Mouse (Mus musculus) regulatory T cell (primary cell): ENCODE data around the gene Dcx.

Source experiments
- in situ Hi-C: fragments of 300-600 bp; cut with MboI, MseI; formaldehyde crosslinking; loops from one replicate; pipeline ENCODE4 v1.15.1; 2025; ENCODE audit warnings: high pct_unique_total_duplicates

Dcx gene

GRCm38 (mm10) chrX:143826521-143826920 lies 106.6 kb downstream of the Dcx start:
- in situ Hi-C loops: no loop called here

- in situ Hi-C loops: no loop called here
Observed at GRCm38 (mm10) chrX:143818961-143819360, 114.2 kb downstream of the Dcx start.

- in situ Hi-C loops: no loop called here
Observed at GRCm38 (mm10) chrX:143815948-143816347, 117.2 kb downstream of the Dcx start.
